Mouse (Mus musculus) erythroblast, adult 5-6 weeks (primary cell): ENCODE measurements around the gene Camk2n1. TPM values are rescaled to one million over a fixed set of nuclear protein-coding genes. Genes with fewer than 3 reads are reported as not detected.

Source experiments
- ATAC-seq: replicated peaks from 2 replicates; pipeline ENCODE4 v1.8.0; 2016; ENCODE audit warnings: moderate number of reproducible peaks, mild to moderate bottlenecking, moderate TSS enrichment, inconsistent platforms; ENCODE audit not compliant: poor library complexity, low FRiP score, severe bottlenecking
- total RNA-seq, 2 experiments: library from RNA; stranded (forward) in 1 of 2; stranded (reverse) in 1 of 2; fragments of 150-400 nt in 1 of 2; fragments of 200-764, 138-1000 nt in 1 of 2; gene quantifications; 2 replicates each; pipeline versions ENCODE4 v1.2.3 to v1.2.4; 2015 to 2017; ENCODE audit warnings: low replicate concordance in 2 of 2

Gene Camk2n1
- total RNA-seq, 2 experiments from 2014 or later, result not detected

DNA sequence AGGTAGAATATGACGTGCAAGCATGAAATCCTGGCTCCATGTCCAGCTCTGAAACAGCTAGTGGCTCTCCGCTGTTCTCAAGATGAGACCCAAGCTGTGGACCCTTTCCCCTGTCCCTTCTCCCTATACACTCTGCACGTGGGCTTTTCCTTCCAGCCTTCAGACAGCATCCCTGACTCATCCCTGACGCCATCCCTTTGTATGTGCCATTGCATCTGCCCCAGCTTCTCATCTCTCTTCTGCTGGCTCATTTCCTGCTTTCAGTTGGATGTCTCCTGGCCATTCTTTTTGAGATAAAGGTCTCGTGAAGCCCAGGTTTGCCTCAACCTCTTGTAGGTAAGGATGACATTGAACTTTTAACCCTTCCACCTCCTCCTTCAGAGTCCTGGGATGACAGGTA, 46.9 kb downstream of the Camk2n1 start:
- ATAC-seq, result no peak

DNA sequence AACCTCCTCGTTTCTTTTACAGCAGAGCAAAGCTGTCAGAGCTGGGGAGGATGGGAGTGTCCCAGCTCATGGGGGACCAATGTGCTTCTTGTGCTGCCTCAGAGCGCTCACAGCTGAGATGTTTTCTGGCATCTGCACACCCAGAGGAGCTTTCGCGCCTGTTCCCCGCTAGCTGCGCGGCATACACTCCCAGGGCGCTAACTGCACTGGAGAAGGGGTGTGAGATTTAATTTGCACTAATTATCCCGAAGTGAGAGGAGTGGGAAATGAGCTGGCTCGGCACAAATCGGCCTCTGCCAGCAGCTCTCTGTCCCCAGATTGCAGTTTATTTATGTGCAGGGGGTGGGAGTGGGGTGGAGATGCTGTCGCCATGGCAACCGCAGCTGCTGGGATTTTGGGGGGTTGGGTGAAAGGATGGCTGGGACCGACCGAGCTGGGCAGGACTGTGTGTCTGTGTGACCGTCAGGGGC, 50.6 kb downstream of the Camk2n1 start:
- ATAC-seq, result no peak

DNA sequence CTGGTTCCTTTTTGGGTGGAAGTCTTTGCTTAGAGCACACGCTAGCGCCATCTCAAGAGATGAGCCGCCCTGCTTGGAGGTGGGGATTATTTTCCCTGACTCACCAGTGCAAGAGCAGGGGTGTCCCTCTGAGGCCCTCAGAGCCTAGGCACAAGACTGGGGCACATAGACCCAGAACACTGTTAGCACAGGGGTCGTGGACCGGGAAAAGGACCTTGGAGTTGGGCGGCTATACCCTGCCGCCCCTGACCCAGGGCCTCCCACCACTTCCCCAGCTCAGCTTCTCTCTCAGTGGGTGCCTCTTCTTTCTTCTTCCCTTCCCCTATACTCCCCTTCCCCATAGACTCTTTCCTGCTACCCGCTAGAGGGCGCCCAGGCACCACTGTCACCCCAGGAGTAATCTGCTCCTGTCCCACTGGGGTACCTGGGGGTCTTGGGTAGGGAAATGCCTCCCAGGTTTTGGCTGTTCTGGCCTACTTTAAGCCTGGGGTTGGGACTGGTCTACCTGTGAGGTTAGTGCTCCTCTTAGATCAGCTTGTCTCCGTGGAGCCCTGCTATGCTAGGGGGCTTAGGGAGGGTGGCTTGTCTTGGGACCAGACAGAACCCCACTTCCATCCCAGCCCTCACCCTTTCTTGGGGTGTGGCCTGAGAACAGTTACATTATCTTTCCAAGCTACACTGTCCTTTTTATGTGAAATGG, 51.2 kb downstream of the Camk2n1 start:
- ATAC-seq, result no peak

DNA sequence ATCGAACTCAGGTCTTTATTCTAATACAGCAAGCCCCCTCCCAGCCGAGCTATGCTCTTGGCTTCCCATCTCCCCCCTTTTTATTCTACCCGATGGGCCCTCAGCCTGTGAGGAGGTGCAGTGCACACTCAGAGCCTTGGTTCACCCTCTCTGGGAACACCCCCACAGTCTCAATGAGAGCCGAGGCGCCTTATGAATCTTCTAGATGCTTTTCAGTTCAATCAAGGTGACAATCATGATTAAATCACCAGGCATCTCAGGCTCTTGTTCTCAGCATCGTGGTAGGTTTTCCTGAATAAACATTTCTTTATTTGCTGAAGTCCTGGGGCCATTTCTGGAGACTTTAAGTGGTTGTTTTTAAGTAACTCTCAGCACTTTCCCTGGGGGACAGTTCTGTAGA, 53.8 kb downstream of the Camk2n1 start:
- ATAC-seq, result no peak

Other genes with a start within 250 kb of the Camk2n1 start
- 79.7 and 79.8 TPM in 2 replicates for gene Hp1bp3, start 238.0 kb upstream of the Camk2n1 start, total RNA-seq (2015; ENCODE audit: low replicate concordance)
- 126 and 158 TPM in 2 replicates for gene Hp1bp3, start 238.0 kb upstream of the Camk2n1 start, total RNA-seq (2017; ENCODE audit: low replicate concordance)
- 3.1 and 6.3 TPM in 2 replicates for gene Sh2d5, start 203.9 kb upstream of the Camk2n1 start, total RNA-seq (2015; ENCODE audit: low replicate concordance)
- 5.4 and 6.4 TPM in 2 replicates for gene Sh2d5, start 203.9 kb upstream of the Camk2n1 start, total RNA-seq (2017; ENCODE audit: low replicate concordance)
- 3.3 TPM in 1 of 2 replicates, not detected in the other for gene Kif17, start 203.9 kb upstream of the Camk2n1 start, total RNA-seq (2015; ENCODE audit: low replicate concordance)
- 0.26 and 1.3 TPM in 2 replicates for gene Kif17, start 203.9 kb upstream of the Camk2n1 start, total RNA-seq (2017; ENCODE audit: low replicate concordance)
- gene Ddost, start 149.6 kb upstream of the Camk2n1 start, total RNA-seq (2015; ENCODE audit: low replicate concordance), result 48.2 and 52.5 TPM in 2 replicates
- gene Ddost, start 149.6 kb upstream of the Camk2n1 start, total RNA-seq (2017; ENCODE audit: low replicate concordance), result 27.2 and 36.8 TPM in 2 replicates
- gene Pink1, start 128.0 kb upstream of the Camk2n1 start, total RNA-seq (2015; ENCODE audit: low replicate concordance), result 52.7 and 58.8 TPM in 2 replicates
- 91.2 and 111 TPM in 2 replicates for gene Pink1, start 128.0 kb upstream of the Camk2n1 start, total RNA-seq (2017; ENCODE audit: low replicate concordance)
- gene Cda, start 86.3 kb upstream of the Camk2n1 start, total RNA-seq (2015; ENCODE audit: low replicate concordance), result not detected in 2 replicates
- not detected in 2 replicates for gene Cda, start 86.3 kb upstream of the Camk2n1 start, total RNA-seq (2017; ENCODE audit: low replicate concordance)
- gene Fam43b, start 57.8 kb upstream of the Camk2n1 start, total RNA-seq (2015; ENCODE audit: low replicate concordance), result not detected in 2 replicates
- gene Fam43b, start 57.8 kb upstream of the Camk2n1 start, total RNA-seq (2017; ENCODE audit: low replicate concordance), result not detected in 2 replicates
- gene Mul1, start 19.6 kb upstream of the Camk2n1 start, total RNA-seq (2015; ENCODE audit: low replicate concordance), result 3.7 and 4.2 TPM in 2 replicates
- 2.0 and 3.8 TPM in 2 replicates for gene Mul1, start 19.6 kb upstream of the Camk2n1 start, total RNA-seq (2017; ENCODE audit: low replicate concordance)
- gene Vwa5b1, start 181.6 kb downstream of the Camk2n1 start, total RNA-seq (2015; ENCODE audit: low replicate concordance), result not detected in 2 replicates
- 2.4 TPM in 1 of 2 replicates, not detected in the other for gene Vwa5b1, start 181.6 kb downstream of the Camk2n1 start, total RNA-seq (2017; ENCODE audit: low replicate concordance)